Mouse (Mus musculus) lung, postnatal 0 days (tissue): ENCODE measurements around the gene Hic2.

Source experiments
- CTCF ChIP-seq: IDR thresholded peaks from 2 replicates; pipeline ENCODE4 v1.5.1; 2016; ENCODE audit warnings: antibody characterized with exemption, mild to moderate bottlenecking
- EP300 ChIP-seq: IDR thresholded peaks from 2 replicates; pipeline ENCODE4 v1.6.1; 2016; ENCODE audit warnings: antibody characterized with exemption, mild to moderate bottlenecking, control low read depth

DNA sequence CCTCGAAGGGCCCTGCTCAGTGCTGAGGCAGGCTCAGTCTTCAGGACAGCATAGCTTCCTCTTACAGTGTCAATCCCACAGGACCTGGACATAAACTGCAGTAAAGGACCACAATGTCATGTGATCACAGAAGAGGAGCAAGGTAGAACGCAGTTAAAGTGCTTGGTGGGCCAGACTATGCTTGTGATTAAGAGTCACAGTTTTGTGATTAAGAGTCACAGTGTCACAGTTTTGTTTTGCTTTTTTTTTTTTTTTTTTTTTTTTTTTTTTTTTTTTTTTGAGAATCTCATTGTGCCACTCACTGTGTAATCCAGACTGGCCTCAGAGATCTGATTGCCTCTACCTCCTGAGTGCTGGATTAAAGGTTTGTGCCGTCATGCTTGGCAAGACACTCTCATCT, 32.7 kb downstream of the Hic2 start:
- TF ChIP-seq EP300 (no peak), CTCF (no peak)
